Mouse (Mus musculus) E14TG2a.4 (cell line): Measurements from ENCODE around the gene Zfp819.

ENCODE experiments used
- CTCF ChIP-seq: conservative IDR thresholded peaks from 2 replicates; pipeline ENCODE4 v1.5.1; 2014; ENCODE audit warnings: low read length
- POU5F1 ChIP-seq: IDR thresholded peaks from 2 replicates; pipeline ENCODE4 v1.6.1; 2014; ENCODE audit warnings: low read length, borderline replicate concordance

GRCm38 (mm10) chr7:43652683-43653082 lies 45.7 kb downstream of the Zfp819 start:
- TF ChIP-seq CTCF (no peak), POU5F1 (no peak)
